Mouse (Mus musculus) left cerebral cortex, adult 18-20 months (tissue): ENCODE measurements at regions not wholly inside any gene's neighbourhood (a gene's known extent, or its start where the extent isn't known, plus 50 kb on each side); places are given as distances from the start of the nearest gene placed in this dataset.

Experiments
- DNase-seq, 2 experiments: peaks; one replicate each; pipeline ENCODE4 v3.0.0; 2021 to 2022; ENCODE audit warnings: low spot score in 2 of 2, mixed read lengths in 1 of 2

DNA sequence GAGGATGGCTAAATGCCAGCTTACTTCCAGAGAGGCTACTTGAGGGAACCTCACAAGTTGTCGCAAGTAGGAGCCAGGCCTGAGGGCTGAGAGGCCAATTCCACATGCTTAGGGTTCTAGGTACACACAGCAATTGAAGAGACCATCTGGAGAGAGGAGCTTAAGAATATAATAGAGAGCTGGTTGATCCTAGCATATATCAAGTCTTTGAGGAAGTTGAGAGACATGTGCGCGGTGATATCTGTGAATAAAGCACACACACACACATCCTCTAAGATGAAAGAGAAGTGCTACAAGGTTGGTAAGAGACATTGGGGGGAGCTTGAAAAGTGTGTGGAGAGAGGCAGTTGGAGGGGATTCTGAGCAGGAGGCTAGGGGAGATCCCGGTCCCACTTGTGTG is 189.5 kb downstream of the Zfp462 start:
- no peak for DNase-seq

DNA sequence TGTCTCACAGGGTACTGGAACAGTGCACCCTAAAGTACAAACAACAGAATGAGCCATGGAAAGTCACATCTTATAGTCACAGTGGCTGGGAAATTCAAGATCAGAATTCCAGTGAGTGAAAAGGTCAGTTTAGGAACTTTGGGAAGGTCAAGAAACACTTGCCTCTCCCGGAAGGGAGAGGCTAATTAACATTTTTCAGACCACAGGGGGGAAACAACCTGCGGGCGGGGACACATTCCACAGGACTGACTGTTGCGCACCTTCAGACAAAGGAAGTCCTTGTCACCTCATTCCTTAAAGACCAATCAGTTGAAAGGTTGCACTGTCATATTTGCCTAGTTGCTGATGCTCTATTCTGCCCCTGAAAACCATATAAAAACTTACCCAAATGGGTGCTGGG is 189.9 kb downstream of the Zfp462 start:
- no peak for DNase-seq

DNA sequence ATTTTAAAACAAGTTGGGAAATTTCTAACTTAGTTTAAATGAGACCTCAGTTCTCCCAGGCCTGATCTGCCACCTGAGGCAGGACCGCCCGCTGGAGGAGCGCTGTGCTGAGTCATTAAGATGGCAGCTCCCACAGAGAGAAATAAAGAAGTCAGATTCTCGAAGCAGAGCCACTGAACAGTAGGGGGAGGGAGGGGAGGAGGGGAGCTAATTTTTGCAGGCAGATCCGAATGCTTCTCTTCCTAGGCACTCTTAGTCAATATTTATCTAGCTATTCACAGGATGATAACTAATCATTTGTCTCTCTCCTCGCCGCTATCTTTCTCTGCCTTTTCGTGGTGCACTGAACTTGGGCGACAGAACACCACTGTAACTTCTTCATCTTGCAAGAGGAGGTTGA is 191.4 kb downstream of the Zfp462 start:
- no peak for DNase-seq

DNA sequence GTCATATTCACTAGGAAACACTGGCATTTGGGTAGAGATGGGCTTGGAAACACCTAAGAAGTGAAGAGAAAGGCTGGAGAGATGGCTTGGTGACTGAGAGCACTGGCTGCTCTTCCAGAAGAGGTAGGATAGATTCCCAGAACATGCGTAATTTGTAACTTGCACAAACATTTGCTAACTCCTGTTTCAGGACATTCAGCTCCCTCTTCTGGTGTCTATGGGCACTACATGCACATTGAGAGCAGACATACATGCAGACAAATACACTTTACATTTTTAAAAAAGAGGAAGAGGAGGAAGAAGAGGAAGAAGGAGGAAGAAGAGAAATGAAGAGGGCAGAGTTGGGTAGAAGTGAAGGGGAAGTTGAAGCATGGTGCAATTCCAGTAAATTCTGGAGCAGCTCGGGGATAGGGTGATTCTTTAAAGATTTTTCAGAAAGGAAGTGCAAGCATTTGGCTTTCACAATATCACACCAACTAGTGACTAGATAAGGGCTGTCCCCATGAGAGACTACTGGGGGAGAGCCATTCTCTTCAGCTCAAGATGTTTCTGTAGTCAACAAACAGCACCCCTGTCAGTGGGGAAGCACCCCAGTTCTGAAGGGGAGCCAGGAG is 193.0 kb downstream of the Zfp462 start:
- no peak for DNase-seq

DNA sequence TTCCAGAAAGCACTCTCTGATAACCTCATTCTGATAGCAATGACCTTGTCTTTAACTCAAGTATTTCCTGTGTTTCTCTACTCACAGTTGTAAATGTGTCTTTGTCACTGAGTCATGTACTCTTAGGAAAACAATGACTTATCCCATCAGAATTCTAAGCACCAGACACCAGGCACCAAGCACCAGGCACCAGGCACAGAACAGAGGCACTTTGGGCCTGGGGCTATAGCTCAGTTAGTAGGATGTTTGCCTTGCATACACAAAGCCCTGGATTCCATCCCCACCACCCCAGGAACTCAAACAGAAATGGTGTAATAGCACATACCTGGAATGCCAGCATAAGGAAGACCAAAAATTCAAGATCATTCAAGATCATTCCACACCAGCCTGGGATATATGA is 196.5 kb downstream of the Zfp462 start:
- DNase-seq, result no peak

- no peak for DNase-seq
These were observed 197.3 kb downstream of the Zfp462 start for GRCm38 (mm10) chr4:55141923-55142732.

- no peak for DNase-seq
These were observed 198.6 kb downstream of the Zfp462 start for GRCm38 (mm10) chr4:55143400-55143799.

GRCm38 (mm10) chr4:55144995-55145394 is 200.1 kb downstream of the Zfp462 start:
- DNase-seq, result no peak

DNA sequence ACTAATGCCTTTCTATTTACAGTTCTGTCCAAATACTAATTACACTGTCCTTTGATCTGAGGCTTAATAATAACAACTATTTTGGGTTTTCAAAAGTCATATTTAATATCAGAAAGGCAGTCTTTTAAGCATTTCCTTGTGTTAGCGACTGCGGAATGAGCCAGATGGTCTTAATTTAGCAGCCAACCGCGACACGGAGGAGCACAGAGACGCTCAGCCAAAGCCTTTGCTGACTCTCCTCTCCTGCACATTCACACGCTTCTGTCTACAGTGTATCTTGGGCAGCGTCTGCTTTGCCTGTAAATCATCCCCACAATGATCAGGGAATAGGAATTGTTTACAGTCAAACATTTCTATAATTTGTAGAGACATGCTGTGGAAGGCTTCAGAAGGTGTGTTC is 201.1 kb downstream of the Zfp462 start:
- peak in 1 of 2 experiments; percentile 24 for DNase-seq

GRCm38 (mm10) chr4:55148380-55148779 is 201.5 kb upstream of the Rad23b start:
- DNase-seq, result no peak

DNA sequence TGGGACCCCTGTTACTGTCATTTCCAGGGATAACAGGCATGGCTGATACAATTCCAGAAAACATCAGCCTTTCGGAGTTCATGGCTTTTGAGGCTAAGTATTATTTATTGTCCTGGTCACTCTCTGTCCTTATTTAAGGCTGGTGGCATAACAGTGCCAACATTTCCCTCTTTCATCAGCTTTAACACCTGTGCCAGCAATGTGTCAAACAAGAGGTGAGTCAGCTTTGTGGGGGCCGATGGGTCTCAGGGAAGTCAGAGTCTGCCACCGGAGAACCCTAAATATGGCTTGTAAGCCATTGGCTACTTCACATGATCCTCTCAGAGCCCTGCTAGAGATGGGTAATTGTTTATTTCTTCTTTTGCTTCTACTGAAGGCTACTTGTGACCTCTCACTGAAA is 195.3 kb upstream of the Rad23b start:
- DNase-seq, result no peak

- DNase-seq, result no peak
These were observed 191.6 kb upstream of the Rad23b start for GRCm38 (mm10) chr4:55158166-55158739.

- no peak for DNase-seq
These were observed 183.6 kb upstream of the Rad23b start for GRCm38 (mm10) chr4:55166266-55166665.

GRCm38 (mm10) chr4:55169063-55169462 is 180.8 kb upstream of the Rad23b start:
- DNase-seq, result no peak

DNA sequence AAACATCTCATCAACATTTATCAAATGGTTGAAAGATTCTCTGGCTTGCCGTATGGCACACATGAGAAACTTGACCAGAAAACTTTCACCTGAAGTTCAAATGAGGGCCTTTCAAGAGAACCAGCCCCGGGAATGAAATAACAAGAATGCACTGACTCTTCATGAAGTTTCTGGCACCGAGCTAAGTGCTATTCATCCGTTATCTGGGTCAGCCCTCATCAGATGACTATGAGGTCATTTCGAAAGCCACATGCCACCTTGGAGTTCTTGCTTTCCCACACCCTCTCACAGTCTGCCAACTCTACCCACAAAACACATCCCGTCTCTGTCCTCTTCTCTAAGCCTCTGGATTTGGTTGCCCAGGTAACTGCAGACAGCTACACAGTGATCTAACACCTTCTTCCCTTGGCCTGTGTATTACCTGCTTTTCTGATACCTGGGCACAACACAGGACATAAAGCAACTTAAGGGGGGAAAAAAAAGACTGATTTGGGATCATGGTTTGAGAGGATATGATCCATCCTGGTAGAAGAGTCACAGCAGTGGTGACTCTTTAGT is 177.4 kb upstream of the Rad23b start:
- no peak for DNase-seq

DNA sequence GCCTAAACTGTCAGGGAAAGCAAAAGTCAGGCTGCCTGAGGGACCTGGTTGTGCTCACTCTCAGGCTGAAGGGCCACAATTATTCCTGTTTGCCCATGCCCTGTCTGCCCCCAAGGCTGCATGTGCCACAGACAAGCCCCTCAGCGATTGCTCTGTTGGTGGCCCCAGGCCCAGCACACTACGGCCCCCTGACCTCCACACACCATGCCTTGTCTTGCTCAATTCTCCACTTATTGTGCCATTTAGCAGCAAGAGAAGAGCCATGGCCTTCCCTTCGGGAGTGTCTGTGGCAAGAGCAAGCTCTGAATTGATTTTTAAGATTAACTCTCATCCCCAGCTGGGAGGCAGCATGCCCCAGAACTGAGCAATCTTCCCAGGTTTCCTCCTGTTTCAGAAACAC is 173.8 kb upstream of the Rad23b start:
- DNase-seq, result no peak

- DNase-seq, result no peak
These were observed 170.4 kb upstream of the Rad23b start for GRCm38 (mm10) chr4:55179456-55179855.

DNA sequence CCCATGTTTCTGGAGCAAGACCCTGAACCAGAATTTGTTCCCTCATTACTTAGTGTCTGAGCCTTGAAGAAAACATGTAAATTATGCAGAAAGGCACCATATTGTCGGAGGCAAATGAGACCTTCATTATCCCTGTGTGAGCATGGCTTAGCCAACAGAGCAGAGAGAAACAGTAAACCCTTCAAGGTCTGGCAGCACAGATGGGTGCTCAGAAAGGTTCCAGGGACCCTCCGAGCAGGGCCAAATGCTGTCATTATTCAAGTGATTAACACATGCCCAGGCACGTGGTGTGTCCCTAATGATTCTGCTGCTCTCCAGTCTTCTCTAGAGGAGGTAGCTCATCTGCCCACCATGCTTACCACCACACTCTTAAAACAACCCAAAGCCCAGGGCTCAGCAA is 166.3 kb upstream of the Rad23b start:
- no peak for DNase-seq

GRCm38 (mm10) chr4:55188716-55189115 is 161.1 kb upstream of the Rad23b start:
- no peak for DNase-seq

GRCm38 (mm10) chr4:55190586-55190985 is 159.3 kb upstream of the Rad23b start:
- DNase-seq, result peak; percentile 3 to 37

GRCm38 (mm10) chr4:55194061-55194460 is 155.8 kb upstream of the Rad23b start:
- DNase-seq, result no peak

GRCm38 (mm10) chr4:55194552-55194951 is 155.3 kb upstream of the Rad23b start:
- DNase-seq, result no peak
